Mouse (Mus musculus): Measurements from ENCODE around the gene Spata31d1b. TPM values are rescaled to one million over a fixed set of nuclear protein-coding genes. Genes with fewer than 3 reads are reported as not detected.
"Not testable (repeated sequence)": the region's sequence is repeated elsewhere in the genome, so short reads cannot be mapped to it uniquely, and the experiment has no call there.

Spata31d1b gene
- under 1 TPM in 1 of 2 experiments, not detected in 1; 0.07 TPM for total RNA-seq (2021)

DNA sequence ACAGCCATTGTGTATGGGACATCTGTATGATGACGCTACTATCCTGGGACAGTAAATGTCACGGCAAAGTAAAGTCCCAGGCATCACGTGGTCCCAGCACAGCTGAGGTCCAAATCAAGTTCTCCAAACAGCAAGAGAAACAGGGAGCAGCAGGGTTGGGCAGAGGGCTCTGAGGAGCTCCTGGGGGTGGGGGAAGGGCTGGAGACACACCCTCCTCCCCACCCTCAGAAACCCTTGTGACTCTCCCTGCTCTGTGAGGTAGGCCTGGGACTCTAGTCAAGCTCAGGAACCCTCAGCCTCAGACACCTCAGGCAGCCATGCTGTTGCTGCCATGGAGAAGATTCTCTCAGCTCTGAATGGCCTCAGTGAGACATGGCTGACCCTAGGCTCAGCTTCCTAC, at the start of gene Spata31d1b:
Gene Spata31d1b, plus strand, starts transcription at position 301 of the 400 bp plus-strand sequence.
- DNase-seq (ENCODE audit: low spot score in 2 of 2); intact Hi-C loops (cut with DNase I): not testable (repeated sequence)

- intact Hi-C loops (cut with DNase I): no loop called here
Observed at GRCm38 (mm10) chr13:59663939-59664712, 48.0 kb upstream of the Spata31d1b start.

DNA sequence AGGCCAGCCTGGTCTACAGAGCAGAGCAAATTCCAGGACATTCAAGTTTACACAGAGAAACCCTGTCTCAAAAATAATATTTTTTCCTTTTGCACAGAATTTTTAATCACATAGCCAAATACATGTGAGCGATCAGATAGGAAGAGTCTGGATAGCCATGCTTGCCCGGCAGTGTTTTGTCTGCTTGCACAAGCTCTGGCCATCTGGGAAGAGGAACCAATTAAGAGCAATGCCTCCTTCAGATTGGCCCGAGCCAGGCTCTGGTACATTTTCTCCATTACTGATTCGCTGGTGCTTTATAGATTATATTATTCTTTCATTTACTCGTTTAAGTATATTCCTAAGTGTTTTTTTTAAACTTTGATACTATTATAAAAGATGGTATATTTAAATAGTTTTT, 44.3 kb upstream of the Spata31d1b start:
- intact Hi-C loops (cut with DNase I): no loop called here
- no peak for DNase-seq (ENCODE audit: low spot score in 2 of 2)

More at GRCm38 (mm10) chr13:59663939-59664712, 48.0 kb upstream of the Spata31d1b start:
- no peak for DNase-seq (ENCODE audit: low spot score in 2 of 2)

DNA sequence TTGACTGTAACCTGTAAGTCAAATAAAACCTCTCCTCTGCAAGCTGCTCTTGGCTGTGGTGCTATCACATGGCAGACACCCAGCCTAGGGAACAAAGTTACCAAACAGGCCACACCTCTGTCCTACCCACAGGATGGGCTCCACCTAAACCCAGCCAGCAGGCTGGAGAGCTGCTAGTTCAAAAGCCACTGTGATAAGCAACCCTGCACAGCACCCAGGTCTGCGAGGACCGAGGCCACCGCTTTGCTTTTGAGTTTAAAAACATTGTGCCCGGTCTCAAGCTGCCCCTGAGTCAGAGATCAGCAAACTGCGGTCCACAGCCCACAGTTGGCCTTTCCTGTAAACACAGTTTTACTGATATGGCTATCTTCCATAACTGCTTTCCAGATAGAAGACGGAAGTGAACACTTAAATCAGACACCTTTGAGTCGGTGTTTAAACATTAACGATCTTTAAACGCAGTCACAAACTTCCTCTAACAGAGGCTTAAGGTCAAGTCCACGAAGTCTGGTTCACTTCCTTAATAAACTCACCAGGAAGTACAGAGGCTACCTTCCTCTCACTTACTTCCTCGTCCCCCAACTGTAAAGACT, 43.5 kb upstream of the Spata31d1b start:
- intact Hi-C loops (cut with DNase I): no loop called here
- no peak for DNase-seq (ENCODE audit: low spot score in 2 of 2)

GRCm38 (mm10) chr13:59669946-59670345, 42.1 kb upstream of the Spata31d1b start:
- intact Hi-C loops (cut with DNase I): no loop called here
- DNase-seq (ENCODE audit: low spot score in 2 of 2): peak in 1 of 2 experiments; percentile 56

DNA sequence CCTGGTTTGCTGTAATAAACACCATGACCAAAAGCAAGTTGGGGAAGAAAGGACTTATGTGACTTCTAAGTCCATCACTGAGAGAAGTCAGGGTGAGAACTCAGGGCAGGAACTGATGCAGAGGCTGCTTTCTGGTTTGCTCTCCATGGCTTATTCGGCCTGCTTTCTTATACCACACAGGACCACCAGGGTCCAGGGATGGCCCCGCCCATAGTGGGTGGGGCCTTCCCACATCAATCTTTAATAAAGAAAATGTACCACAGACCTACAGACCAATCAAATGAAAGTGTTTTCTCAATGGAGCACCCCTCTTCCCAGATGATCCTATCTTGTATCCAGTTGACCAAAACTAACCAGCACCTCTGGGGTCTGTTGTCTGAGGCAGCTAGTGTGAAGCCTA, 40.6 kb upstream of the Spata31d1b start:
- intact Hi-C loops (cut with DNase I): no loop called here
- no peak for DNase-seq (ENCODE audit: low spot score in 2 of 2)

DNA sequence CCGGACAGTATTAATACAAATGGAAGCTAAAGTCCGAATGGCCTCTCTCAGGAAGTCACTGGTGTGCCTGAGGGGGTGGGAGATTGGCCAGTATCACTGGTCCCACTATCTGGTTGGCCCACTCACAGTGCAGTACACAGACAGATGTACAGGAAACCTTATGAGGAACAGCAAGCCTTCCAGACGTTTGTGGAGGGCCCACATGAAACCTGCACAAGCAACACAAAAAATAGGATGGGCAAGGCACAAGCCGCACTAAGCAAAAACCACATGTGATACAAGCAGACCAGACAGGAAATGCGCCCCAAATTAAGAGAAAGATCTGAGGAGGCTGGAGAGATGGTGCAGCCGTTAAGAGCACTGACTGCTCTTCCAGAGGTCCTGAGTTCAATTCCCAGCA, 39.8 kb upstream of the Spata31d1b start:
- intact Hi-C loops (cut with DNase I): no loop called here
- peak in 1 of 2 experiments; percentile 19 for DNase-seq (ENCODE audit: low spot score in 2 of 2)

- intact Hi-C loops (cut with DNase I): no loop called here
- DNase-seq (ENCODE audit: low spot score in 2 of 2): no peak
Observed at GRCm38 (mm10) chr13:59673597-59673996, 38.5 kb upstream of the Spata31d1b start.

- intact Hi-C loops (cut with DNase I): no loop called here
- no peak for DNase-seq (ENCODE audit: low spot score in 2 of 2)
Observed at GRCm38 (mm10) chr13:59674215-59674614, 37.9 kb upstream of the Spata31d1b start.

- intact Hi-C loops (cut with DNase I): loop anchor here (5.0 kb wide), 1 partner anchor 53 kb away; no protein-coding TSS in a partner anchor
- DNase-seq (ENCODE audit: low spot score in 2 of 2): peak in 1 of 2 experiments; percentile 43
Observed at GRCm38 (mm10) chr13:59674761-59675150, 37.3 kb upstream of the Spata31d1b start.

- peak; percentile 49 to 55 for DNase-seq (ENCODE audit: low spot score in 2 of 2)
- intact Hi-C loops (cut with DNase I): loop anchor here (5.0 kb wide), 1 partner anchor 52 kb away; no protein-coding TSS in a partner anchor
Observed at GRCm38 (mm10) chr13:59675151-59676011, 36.7 kb upstream of the Spata31d1b start, which contains the start of gene Golm1. Gene Golm1 (minus strand): TSS chr13:59675811.

DNA sequence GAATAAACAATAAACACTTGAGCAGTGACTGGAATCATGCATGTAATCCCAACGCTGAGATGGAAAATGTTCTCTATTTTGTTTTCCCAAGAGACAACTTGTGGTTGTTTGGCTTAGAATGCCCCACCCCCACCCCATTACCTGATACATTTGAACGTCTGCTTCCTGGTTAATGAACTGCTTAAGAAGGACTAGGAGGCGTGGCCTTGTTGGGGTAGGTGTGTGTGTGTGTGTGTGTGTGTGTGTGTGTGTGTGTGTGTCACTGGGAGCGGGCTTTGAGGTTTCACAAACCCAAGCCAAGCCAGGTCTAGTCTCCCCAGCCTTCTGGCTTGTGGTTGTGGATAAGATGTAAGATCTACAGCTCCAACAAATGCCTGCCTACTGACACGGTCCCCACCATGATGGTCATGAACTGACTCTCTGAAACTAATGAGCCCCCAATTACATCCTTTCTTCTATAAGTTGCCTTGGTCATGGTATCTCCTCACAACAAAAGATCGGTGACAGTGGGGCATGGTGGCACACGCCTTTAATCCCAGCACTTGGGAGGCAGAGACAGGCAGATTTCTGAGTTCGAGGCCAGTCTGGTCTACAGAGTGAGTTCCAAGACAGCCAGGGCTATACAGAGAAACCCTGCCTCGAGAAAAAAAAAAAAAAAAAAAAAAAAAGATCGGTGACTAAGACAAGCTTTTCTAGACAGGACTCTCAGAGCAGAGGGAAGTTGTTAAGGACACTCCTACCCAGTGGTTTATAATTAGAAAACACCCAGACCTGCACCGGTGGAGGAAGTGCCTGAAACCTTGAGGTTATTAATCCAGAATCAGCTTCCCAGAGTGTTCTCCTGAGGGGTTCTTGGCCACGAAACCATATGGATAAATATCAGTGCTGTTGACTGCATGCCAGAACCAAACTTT, 35.5 kb upstream of the Spata31d1b start:
- no peak for DNase-seq (ENCODE audit: low spot score in 2 of 2)
- intact Hi-C loops (cut with DNase I): loop anchor here (5.0 kb wide), 1 partner anchor 51 kb away; no protein-coding TSS in a partner anchor

GRCm38 (mm10) chr13:59679306-59679705, 32.8 kb upstream of the Spata31d1b start:
- intact Hi-C loops (cut with DNase I): loop anchor here (5.0 kb wide), 1 partner anchor 48 kb away; no protein-coding TSS in a partner anchor
- no peak for DNase-seq (ENCODE audit: low spot score in 2 of 2)

- intact Hi-C loops (cut with DNase I): loop anchor here (5.0 kb wide), 1 partner anchor 47 kb away; no protein-coding TSS in a partner anchor
- no peak for DNase-seq (ENCODE audit: low spot score in 2 of 2)
Observed at GRCm38 (mm10) chr13:59679908-59680307, 32.2 kb upstream of the Spata31d1b start.

- intact Hi-C loops (cut with DNase I): no loop called here
- DNase-seq (ENCODE audit: low spot score in 2 of 2): no peak
Observed at GRCm38 (mm10) chr13:59682629-59683028, 29.5 kb upstream of the Spata31d1b start.

DNA sequence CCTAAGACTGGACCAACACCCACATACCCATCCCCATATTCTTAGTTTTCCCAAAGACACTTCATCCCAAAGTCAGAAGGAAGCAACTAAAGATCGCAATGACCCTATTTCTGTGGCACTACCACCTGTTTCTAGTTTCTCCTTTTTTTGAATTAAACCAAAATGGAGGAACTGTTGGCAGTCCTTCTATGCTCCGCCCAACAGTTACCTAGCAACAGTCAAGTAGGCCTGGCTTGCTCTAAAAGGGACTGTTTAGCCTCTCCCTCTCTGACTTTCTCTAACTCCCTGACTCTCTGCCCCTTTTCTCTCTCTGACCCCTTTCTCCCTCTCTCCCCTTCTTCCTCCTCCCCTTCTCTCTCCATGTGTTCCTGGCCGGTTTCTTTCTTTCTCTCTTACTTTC, 26.8 kb upstream of the Spata31d1b start:
- intact Hi-C loops (cut with DNase I): no loop called here
- DNase-seq (ENCODE audit: low spot score in 2 of 2): no peak

- intact Hi-C loops (cut with DNase I): no loop called here
- DNase-seq (ENCODE audit: low spot score in 2 of 2): peak in 1 of 2 experiments; percentile 49
Observed at GRCm38 (mm10) chr13:59688338-59688770, 23.7 kb upstream of the Spata31d1b start.

DNA sequence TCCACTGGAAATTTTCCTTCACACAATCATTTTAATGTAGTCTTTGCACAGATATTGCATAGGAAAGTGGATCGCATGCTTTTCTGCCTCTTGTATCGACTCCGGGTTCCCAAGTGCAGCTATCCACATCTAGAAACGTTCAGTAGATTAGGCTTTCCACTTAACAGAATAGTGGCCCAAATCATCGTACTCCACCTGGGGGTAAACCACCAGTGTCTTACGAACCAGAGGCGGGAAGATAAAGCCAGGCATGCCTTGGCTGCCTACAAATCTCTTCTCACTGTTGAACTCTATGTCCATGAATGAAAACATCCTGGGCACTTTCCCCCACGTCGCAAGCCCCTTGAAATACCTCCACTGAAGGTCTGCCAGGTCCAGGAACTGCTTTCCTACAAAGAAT, 22.8 kb upstream of the Spata31d1b start:
- intact Hi-C loops (cut with DNase I): no loop called here
- DNase-seq (ENCODE audit: low spot score in 2 of 2): no peak

DNA sequence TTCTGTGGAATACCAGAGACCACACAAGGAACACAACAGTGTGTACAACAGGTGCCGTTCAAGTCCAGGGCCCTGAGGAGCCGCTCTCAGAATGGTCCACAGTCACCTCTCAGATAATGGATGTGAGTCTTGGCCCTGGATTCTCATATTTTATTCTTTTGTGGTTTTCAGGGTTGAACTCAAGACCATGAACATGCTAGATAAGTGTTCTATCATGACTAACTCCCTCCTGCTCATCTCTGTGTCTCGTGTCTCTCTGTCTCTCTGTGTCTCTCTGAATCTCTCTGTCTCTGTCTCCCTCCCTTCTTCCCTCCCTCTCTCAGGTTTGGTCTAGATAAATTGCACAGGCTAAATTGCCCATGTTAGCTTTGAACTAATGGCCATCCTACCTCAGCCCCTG, 22.2 kb upstream of the Spata31d1b start:
- intact Hi-C loops (cut with DNase I): no loop called here
- no peak for DNase-seq (ENCODE audit: low spot score in 2 of 2)

All from left cerebral cortex, postnatal 25 days (tissue).